Mouse (Mus musculus) cortical plate, adult 2 months (tissue): ENCODE data around the gene Tmem131.

ENCODE experiments used
- CTCF ChIP-seq: fragments of 200-500 bp; IDR thresholded peaks from 2 replicates; pipeline ENCODE4 v1.5.1; 2011; ENCODE audit warnings: mild to moderate bottlenecking, control low read depth, low read length; ENCODE audit not compliant: insufficient read depth; ENCODE audit errors: extremely low read depth
- POLR2A ChIP-seq: fragments of 200-500 bp; IDR thresholded peaks from 2 replicates; pipeline ENCODE4 v1.6.1; 2011; ENCODE audit warnings: mild to moderate bottlenecking, low read length, control low read depth; ENCODE audit not compliant: insufficient read depth; ENCODE audit errors: extremely low read depth

GRCm38 (mm10) chr1:36920154-36920716, 23.2 kb downstream of the Tmem131 start:
- TF ChIP-seq CTCF (no peak), POLR2A (no peak)
